Mouse (Mus musculus): ENCODE measurements around the gene Lpar4. TPM values are rescaled to one million over a fixed set of nuclear protein-coding genes. Genes with fewer than 3 reads are reported as not detected.

Lpar4 gene
- total RNA-seq (2023): not detected

GRCm38 (mm10) chrX:106920175-106920827 lies at the start of gene Lpar4:
Lpar4 (plus strand) TSS chrX:106920625.

Other genes starting within 250 kb of the Lpar4 start
- gene Rtl3, start 80.0 kb upstream of the Lpar4 start, total RNA-seq (2023): not detected
- gene P2ry10, start 167.9 kb downstream of the Lpar4 start, total RNA-seq (2023): 100 to 1,000 TPM; 116 to 154 TPM
- 10 to 100 TPM; 11.4 to 22.8 TPM for gene P2ry10b, start 228.3 kb downstream of the Lpar4 start, total RNA-seq (2023)

All from T-cell, adult 66 days (primary cell).